Mouse (Mus musculus) ovary, postnatal 36 days (tissue): ENCODE measurements around the gene Hypk.

Source experiments
- DNase-seq: peaks from one replicate; pipeline ENCODE4 v3.0.0; 2022; ENCODE audit warnings: low spot score, mixed read lengths

Gene Hypk

DNA sequence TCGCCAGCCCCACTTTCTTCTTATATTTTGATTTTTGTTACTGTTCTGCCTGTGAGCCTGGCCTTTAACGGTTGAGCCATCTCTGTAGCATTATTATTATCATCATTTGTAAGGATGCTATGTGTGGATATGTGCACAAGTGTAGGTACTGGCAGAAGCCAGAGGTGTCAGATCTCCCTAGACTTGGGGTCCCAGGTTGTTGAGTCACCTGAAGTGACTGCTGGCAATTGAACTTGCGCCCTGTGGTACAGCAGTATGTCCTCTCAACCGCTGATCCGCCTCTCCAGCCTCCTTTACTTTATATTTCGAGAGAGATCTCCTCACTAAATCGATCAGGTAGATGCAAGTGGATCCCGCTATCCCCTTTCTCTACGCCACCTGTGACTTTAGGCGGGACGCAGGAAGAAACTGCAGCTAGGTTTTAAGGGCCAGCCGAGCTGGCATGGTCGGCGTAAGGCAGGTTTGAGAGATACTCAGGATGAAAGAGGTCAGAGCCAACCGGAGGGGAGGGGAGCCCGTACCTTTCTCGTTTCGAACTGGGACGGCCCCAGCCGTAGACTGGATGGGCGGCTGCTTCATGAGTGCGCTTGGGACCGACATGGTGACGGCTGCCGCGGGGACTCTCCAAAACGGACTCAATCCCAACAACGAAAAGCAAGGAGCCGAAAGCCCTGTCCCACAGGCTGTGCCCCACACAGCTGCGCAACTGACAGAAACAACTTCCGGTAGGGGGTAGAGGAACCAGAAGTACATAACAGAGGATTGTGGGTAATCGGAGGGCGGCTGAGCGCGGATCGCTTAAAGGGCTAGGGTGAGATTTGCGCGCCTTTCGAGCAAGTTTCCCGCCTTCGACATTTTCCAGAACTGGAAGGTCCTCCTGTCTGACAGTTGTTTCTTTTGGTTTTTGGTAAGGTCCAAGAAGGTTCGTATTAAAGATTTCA, 53.1 kb downstream of the Hypk start, which contains the start of the genes Mfap1a and Wdr76:
TSS of gene Mfap1a (minus strand) at position 724 of the 941 bp plus-strand sequence.
TSS of gene Wdr76 (plus strand) at position 782 of the 941 bp plus-strand sequence.
- peak; percentile 75 for DNase-seq

DNA sequence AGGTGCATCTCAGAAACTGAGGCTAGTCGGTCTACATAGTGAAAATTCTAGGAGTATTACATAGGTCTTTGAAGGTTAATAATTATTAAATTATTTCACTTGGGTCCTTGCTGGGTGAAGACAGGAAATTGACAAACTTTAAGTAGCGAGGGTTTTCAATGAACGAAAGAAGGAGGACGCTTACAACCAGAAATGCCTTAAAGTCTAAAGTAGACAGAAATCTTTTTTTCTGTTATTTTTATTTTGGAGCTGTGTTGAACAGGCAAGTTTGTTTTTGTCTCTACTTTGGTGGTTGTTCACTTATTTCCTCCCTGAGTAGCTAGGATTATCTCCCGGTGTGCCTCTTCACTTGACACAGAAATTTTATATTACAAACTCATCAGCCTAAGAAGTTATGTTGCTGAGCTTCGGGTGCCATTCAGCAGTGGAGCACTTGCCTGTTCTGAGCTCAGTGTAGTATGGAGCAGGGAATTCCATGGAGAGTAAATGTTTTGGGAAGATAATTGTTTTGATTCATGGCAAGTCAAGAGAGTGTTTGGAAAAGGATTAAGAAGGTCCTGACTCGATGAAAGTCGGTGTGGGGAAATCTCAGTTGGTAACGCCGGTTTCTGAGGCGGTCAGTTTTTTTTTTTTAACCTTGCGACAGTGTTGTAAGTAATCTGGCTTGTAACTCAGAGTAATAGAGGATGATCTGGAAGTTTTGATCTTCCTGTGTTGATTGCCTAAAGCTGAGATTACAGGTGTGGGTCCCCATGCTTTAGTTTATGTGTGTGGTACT, 54.3 kb downstream of the Hypk start:
- no peak for DNase-seq

DNA sequence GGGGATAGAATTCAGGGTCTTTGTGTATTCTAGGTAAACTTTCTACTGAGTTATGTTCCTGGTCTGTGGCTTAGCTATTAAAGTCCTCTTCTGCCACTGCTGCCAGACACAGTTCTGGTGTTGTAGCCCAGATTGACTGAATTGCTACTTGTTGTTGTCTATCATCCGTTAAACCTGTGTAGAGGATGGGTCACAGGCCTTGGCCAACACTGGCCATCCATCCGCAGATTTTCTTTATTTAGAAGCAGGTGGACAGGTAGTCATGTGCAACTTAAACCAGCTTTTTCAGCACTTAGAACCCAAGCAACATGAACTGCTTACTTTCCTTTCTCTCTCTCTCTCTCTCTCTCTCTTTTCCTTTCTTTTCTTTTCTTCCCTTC, 54.9 kb downstream of the Hypk start:
- DNase-seq: no peak
